Mouse (Mus musculus) granulocyte monocyte progenitor cell, adult 5-6 weeks (primary cell): ENCODE measurements around the gene Socs7. TPM values are rescaled to one million over a fixed set of nuclear protein-coding genes. Genes with fewer than 3 reads are reported as not detected.
A peak's percentile ranks its signal among the peaks of the same experiment; 100 is the strongest.

Experiments used
- ATAC-seq: replicated peaks from 2 replicates; pipeline ENCODE4 v1.8.0; 2016; ENCODE audit warnings: mild to moderate bottlenecking, moderate TSS enrichment, inconsistent platforms; ENCODE audit not compliant: poor library complexity, severe bottlenecking
- total RNA-seq, 2 experiments: library from RNA; stranded (forward) in 1 of 2; stranded (reverse) in 1 of 2; fragments of 200-712, 200-1000 nt in 1 of 2; fragments of >200 nt in 1 of 2; fragmentation: Nextera tagmentation in 1 of 2; gene quantifications; 2 replicates each; pipeline ENCODE4 v1.2.3; 2014 to 2017

The Socs7 gene
- total RNA-seq, 2 experiments from 2014 or later: 5.5 to 9.5 TPM

GRCm38 (mm10) chr11:97380036-97380435 is 17.7 kb downstream of the Socs7 start:
- no peak for ATAC-seq

GRCm38 (mm10) chr11:97383017-97383416 is 20.7 kb downstream of the Socs7 start:
- no peak for ATAC-seq

GRCm38 (mm10) chr11:97383764-97384163 is 21.4 kb downstream of the Socs7 start:
- no peak for ATAC-seq

- no peak for ATAC-seq
These were observed 25.5 kb downstream of the Socs7 start for GRCm38 (mm10) chr11:97387811-97388210.

GRCm38 (mm10) chr11:97389127-97389526 is 26.8 kb downstream of the Socs7 start:
- no peak for ATAC-seq

GRCm38 (mm10) chr11:97393658-97394057 is 31.3 kb downstream of the Socs7 start:
- ATAC-seq: no peak

- peak; percentile 94 for ATAC-seq
These were observed 31.8 kb downstream of the Socs7 start for GRCm38 (mm10) chr11:97394146-97394545.

- ATAC-seq: no peak
These were observed 36.2 kb downstream of the Socs7 start for GRCm38 (mm10) chr11:97398506-97398905.

- ATAC-seq: peak; percentile 88
These were observed 37.8 kb downstream of the Socs7 start for GRCm38 (mm10) chr11:97399958-97400710.

- ATAC-seq: peak; percentile 38
These were observed 38.7 kb downstream of the Socs7 start for GRCm38 (mm10) chr11:97401082-97401481.

- no peak for ATAC-seq
These were observed 39.5 kb downstream of the Socs7 start for GRCm38 (mm10) chr11:97401686-97402435.

- ATAC-seq: no peak
These were observed 40.4 kb downstream of the Socs7 start for GRCm38 (mm10) chr11:97402746-97403145.

- ATAC-seq: no peak
These were observed 41.3 kb downstream of the Socs7 start for GRCm38 (mm10) chr11:97403614-97404183.

GRCm38 (mm10) chr11:97404184-97404760 is 41.9 kb downstream of the Socs7 start:
- ATAC-seq: peak; percentile 21

GRCm38 (mm10) chr11:97404761-97405190 is 42.4 kb downstream of the Socs7 start:
- no peak for ATAC-seq

GRCm38 (mm10) chr11:97406094-97406951 is 44.0 kb downstream of the Socs7 start:
- no peak for ATAC-seq

- ATAC-seq: no peak
These were observed 45.1 kb downstream of the Socs7 start for GRCm38 (mm10) chr11:97407456-97407855.

GRCm38 (mm10) chr11:97408171-97408570 is 45.8 kb downstream of the Socs7 start:
- ATAC-seq: no peak; the same call in 1 of the 2 replicates

GRCm38 (mm10) chr11:97410958-97411357 is 48.6 kb downstream of the Socs7 start:
- no peak for ATAC-seq

- ATAC-seq: peak; percentile 62
These were observed 49.8 kb downstream of the Socs7 start for GRCm38 (mm10) chr11:97412117-97412516.
